Mouse (Mus musculus): ENCODE measurements at regions not wholly inside any gene's neighbourhood (a gene's known extent, or its start where the extent isn't known, plus 50 kb on each side); places are given as distances from the start of the nearest gene placed in this dataset.

DNA sequence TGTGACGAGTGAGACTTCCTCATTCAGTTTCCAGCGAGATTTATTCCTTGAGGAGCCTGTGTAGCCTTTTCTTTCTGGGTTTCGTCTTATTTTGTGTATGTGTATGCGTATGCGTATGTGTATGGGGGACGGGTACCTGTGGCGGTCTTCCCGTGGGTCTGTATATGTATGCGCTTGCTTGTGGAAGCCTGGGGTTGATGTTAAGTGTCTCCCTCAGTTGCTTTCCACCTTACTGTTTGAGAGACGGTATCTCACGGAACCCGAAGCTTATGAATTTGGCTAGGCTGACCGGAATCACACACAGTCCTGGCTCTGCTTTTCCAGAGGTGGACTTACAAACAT lies 87.1 kb downstream of the Ankrd50 start:
- no peak for DNase-seq (ENCODE audit: low spot score)

DNA sequence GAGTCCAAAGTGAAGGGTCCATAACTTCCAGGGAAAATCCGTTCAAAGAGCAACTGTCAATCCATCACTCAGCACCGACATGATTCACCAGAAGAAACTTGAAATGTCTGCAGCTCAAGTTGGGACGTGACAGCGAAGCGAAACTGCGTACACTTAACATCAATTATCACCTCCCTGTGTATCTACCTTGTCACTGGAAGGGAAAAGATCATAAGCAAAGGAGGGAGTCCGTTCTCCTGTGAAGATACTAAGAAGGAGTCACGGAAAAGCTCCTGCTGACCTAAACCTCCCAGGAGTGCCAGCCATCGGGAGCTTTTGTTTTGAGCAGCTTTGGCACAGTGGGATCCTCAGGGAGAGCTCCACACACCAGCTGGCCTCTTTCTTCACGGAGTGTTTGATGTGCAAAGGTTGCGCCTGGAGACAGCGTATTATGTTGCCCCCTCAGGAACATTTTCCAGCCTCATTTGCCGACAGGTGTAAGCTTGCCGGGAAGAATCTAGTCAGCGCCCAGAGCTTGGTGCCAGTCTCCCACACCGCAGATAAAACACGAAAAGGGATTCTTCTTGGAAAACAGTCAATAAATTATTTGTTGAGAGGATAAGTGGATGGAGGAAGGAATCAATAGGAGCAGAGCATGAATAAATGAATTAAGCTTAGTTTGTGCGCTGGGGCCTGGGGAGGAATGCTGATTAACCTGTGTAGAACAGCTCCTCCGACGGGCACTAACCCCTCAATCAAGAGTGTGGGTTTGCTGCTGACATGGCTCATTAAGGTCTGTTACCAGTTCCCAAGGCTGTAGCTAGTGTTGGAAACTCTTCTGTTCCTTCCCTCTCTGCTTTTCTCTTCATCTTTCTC lies 87.7 kb downstream of the Ankrd50 start:
- no peak for DNase-seq (ENCODE audit: low spot score)

DNA sequence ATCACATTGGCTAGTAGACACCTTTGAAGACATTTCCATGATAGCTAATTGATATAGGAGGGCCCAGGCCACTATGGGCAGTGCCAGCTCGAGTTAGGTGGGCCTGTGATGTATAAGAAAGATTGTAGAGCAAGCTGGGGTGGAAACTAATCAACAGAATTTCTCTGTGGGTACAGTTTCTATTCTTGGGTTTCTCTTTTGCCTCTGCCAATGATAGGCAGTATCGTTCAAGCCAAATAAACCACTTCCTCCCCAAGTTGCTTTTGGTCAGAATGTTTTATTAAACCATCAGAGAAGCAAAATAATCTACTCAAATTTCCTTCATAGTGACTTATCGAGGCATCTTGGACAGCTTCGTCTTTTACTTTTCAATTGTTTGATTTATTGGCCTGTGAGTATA lies 90.3 kb downstream of the Ankrd50 start:
- no peak for DNase-seq (ENCODE audit: low spot score)

DNA sequence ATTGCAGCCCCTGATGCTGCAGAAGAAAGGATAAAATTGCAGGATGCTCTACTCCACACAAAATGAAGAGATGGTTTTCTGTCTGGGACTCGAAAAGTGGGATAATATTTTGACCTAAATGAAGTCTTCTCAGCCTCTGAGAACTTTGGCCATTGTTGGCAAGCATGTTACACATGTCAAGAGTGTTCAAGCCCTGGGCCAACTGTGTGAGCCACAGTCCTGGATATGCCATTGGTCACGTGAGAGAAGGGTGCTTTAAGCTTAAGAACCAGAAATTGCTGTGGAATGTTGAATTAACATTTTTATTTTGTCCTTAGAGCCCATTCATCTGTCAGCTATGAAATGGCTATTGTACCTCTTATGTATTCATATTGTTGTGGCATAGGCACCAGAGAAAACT lies 95.0 kb downstream of the Ankrd50 start:
- DNase-seq (ENCODE audit: low spot score): no peak

DNA sequence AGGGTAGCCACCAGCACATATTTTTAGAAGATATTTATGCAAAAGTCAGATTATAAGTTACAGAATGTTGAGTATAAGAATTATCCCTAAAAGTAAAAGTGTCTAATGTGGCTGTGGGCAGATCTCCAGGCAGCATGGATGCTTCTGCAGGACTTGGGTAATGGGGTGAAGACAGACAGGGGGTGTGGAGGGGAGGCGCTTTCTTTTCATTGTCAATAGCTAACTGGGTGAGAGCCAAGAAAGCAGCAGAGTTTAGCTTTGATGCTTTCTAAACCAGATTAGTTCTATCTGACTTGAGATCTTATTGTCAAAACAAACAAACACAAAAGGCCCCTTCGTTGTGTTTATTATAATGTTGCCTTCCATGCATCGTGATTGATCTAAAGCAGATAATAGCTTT lies 95.7 kb downstream of the Ankrd50 start:
- DNase-seq (ENCODE audit: low spot score): no peak

DNA sequence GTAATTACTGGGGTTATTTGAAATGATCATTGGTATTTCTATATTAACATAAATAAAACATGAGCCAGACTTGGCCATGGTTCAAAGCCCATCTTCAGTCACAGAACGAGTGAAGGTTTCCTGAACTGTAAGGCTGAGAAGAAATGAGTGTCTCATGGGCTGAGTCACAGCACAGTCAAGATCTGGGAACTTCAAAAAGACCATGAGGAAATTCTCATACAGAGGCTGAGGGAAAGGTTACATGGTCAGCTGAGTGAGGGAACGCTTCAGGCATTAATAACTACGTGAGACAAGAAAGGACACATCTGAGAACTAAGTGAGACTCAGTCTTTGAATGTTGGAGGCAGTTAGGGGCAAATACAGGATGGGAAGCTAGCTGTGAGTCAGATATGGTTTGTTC lies 101.9 kb downstream of the Ankrd50 start:
- no peak for DNase-seq (ENCODE audit: low spot score)

DNA sequence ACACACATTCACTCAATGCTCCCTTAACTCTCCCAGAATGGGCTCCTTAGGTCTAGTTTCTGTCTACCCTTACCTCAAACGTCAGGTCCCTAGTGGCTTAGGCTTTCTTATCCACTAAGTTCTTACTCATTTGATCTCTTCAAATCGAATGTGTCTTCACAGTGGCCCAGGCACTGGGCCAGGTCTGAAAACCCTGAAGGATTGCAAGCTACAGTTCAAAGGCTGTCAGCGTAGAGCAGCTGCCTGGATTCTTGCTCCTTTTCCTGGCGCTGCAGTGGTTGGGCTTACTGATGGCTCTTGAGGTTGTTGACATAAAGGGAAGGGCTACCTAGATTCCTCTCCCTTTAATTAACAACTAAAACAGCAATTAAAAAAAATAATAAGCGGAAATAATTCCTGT lies 103.0 kb downstream of the Ankrd50 start:
- DNase-seq (ENCODE audit: low spot score): no peak

DNA sequence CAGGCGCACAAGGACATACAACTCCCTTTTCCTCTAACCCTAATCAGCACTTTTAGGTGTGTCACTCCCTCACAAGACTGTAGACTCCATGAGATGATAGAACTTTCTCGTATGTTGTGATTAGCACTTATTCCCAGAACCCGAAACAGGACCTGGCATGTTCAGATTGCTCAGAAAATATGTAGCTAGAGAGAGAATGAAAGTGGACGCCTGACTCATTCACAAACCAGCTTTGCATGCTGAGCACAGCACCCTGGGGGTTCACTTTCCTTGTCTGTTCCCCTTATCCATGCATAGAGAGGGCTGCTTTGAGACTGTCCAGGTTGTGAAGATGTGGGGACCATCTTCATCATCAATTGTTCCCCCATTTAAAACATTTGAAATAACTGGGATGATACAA lies 111.0 kb downstream of the Ankrd50 start:
- no peak for DNase-seq (ENCODE audit: low spot score)

DNA sequence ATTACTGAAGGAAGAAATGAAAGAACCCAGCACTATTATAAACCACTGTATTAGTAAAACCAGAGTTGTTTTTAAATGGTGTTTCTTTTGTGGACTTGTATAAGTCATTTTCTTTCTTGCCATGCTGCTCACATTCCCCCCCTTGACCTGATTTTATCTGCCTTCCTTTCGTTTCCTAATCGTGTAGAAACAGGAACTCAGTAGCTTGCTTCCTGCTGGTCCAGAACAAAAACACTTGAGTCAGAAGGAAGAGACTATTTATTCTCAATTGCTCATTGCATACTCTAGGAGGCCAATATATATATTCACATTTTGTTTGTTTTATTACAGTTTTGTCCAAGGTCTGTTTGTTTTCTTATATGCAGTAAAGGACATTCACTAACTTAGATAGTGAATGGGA lies 112.9 kb downstream of the Ankrd50 start:
- DNase-seq (ENCODE audit: low spot score): no peak

DNA sequence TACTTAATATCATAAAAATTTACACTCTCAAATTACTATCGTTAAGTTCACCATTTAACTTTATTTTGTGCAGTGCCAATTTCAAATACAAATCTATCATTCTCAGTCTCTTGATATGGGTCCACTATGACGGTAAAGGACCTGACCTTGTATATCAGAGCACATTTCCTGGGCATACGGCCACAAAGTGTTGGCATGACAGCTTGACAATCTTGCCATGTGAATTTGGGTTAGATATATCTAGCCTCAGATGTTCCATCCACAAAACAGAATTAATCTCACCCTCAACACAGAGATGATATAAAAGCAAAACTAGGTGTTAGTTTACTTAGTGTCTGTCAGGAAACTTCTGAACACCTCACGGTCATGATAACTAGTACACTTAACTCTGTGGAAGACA lies 120.8 kb downstream of the Ankrd50 start:
- no peak for DNase-seq (ENCODE audit: low spot score)

DNA sequence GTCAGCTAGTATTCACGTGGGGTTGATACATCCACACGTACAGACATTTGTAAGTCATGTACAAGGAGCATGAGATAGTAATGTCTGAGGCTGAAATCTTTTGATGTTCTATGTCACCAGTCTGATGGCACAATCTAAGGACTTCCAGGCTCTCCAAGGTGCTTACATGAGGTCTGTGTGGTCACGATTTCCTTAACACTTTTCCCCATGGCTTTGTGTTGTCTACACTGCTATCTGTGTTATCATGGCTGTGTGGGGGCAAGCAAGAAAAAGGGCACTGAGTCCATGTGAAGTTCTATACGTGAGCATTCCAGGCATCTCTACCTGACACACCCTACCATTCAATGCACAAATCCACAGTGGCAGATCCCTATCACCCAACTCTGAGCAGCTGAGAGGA lies 123.2 kb downstream of the Ankrd50 start:
- no peak for DNase-seq (ENCODE audit: low spot score)

DNA sequence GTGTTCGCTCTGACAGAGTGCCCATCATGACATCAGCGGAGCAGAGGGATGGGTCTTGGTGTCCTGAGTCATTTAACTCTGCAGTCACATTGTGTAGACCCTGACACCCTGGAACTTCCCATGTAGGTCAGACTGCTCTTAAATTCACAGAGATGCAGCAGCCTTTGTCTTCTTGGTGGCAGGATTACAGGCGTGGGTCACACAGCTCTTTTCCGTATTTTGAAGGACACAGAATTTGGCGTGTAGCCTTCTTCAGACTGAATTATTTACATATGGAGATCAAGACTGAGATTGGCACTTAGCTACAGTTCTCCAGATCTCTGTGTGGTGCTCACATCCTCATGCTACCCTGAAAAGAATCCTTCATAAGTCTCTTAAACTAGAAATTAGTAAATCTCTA lies 123.7 kb downstream of the Ankrd50 start:
- DNase-seq (ENCODE audit: low spot score): no peak

DNA sequence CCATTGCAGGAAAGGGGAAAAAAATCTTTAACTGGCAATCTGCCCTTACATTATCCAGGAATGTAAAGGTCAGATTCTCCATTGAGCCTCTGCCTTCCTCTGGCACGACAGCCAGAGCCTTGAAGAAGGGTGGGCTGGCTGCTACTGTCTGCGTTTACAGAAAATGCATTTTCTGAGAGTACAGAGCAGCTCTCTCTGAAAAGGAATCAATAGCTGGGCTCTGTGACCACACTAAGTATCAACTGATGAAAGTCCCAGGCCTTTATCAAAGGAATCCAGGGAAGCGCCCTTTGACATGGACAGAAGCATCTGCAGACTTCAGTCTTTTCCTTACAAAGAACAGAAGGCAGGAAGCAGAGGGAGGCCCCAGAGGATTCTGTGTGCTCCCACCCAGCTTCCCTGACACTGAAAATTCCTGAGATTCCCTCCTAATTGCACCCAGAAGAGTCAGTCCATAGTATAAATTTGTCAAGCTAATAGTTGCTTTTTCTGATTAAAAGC lies 124.2 kb downstream of the Ankrd50 start:
- no peak for DNase-seq (ENCODE audit: low spot score)

DNA sequence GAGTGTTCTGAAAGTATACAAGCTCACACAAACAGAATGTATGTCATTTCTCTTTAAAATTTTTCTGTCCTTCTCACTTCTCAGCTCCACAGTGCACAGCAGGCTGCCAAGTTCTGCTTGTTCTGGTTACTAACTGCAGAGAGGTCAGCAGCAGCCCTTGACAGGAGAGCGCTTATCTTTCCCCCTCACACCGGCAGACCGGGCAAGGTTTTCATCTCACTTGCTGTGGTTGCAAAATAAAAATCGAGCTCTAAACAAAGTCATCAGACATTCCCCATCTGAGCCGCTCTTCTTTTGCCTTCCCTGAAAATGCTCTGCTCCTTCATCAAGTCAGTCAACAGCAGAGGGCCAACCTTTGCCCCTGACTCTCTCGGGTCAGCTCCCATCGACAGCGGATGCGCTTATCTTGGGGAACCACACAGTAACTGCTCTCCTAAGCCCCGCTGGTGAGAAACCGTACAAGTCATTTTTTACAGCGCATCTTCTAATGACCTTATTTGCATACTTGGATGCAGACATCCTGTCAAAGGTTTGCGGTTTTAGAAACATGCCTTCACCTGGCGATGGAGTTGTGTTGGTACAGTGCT lies 126.6 kb downstream of the Ankrd50 start:
- no peak for DNase-seq (ENCODE audit: low spot score)

DNA sequence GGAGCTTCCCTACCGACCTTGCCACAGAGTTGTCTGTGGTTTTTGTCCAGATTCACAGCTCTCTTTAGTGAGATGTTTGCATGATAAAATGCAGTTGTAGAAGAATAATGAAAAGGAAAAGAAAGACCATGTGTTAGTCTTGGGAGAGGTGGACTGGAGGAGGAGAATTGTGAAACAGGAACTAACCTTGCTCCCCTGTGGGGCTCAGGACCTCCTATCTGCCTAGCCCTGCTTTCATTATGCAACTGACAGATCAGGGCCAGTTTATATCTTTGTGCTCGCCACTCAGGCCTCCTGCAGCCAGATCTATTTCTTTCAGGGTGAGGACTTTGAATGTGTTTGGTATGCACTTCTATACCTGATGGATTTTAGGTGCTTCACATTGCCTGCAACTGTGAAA lies 140.4 kb downstream of the Ankrd50 start:
- no peak for DNase-seq (ENCODE audit: low spot score)

DNA sequence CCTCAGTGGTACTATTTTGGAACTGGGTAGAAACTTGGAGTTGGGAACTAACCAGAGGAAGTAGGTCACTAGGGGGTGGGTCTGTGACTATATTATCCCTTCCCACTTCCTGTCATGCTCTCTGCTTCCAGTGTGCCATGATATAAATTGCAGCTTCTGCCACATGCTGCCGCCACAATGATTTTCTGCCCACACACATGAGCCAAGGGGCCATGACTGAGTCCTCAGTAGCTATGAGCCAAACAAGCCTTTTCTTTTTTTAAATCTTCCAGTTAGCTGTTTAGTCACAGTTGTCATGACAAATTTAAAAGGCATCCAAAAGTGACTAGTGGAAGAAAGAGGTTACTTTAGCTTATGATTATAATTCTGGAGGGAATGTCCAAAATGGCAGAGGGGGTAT lies 143.0 kb downstream of the Ankrd50 start:
- no peak for DNase-seq (ENCODE audit: low spot score)

DNA sequence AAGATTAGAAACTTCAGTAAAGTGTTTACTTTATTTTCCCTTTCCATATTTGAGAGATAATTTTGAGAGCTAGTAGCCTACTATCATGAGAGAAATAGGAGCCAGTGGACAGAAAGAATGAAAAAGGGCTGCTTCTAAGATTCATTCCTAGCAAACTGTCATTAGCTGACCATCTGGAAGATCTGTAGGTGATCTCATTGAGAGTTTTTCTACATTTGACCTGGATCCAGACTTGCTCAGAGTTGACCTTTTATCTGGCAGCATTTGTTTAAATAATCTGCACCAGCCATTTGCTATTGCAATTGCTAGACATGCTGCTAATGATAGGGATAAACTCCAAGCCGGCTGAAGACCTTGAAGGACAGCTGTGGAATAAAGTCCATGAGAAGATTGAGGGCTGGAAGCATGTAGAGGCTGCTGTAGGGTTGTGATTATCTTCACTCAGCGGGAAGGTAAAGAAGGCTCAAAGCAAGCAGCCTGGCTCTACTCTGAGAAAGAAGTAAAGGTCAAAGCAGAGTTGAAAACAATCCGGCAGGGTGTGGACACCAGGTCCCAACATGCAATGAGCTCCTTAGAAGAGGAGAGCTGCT lies 151.2 kb downstream of the Ankrd50 start:
- no peak for DNase-seq (ENCODE audit: low spot score)

DNA sequence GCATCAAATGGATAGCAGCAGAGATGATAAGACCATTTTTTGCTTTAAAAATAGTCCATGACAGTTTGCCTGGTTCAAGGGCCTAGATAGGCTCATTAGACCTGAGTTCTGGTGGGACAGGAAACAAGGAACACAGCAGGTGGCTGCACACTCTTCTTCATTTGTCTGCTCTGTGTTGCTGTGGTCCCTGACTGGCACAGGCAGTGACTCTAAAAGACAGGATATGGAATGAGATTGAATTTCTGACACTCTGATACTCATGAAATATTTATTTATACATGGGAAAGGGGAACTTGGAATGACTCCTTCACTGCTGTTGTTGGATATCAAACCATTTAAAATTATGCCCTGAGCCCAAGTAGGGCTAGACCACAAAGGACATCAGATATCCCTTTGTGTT lies 153.5 kb downstream of the Ankrd50 start:
- DNase-seq (ENCODE audit: low spot score): no peak

DNA sequence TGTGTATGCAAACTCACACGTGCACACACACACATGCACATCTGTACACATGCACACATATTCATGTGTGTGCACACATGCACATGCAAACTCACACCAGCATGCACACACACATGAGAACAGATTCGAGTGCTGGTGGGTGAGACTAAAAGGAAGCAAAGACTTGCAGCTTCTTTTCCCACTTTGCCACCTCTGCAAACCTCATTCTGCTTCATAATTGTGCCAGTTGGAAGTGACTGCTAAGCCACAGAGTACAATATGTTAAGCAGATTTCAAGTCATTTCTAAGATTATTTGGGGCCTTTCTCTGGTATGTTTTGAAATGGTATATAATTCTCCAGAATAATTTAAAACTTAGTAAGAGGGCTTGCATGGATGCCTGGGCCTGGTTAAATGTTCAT lies 157.4 kb downstream of the Ankrd50 start:
- DNase-seq (ENCODE audit: low spot score): no peak

DNA sequence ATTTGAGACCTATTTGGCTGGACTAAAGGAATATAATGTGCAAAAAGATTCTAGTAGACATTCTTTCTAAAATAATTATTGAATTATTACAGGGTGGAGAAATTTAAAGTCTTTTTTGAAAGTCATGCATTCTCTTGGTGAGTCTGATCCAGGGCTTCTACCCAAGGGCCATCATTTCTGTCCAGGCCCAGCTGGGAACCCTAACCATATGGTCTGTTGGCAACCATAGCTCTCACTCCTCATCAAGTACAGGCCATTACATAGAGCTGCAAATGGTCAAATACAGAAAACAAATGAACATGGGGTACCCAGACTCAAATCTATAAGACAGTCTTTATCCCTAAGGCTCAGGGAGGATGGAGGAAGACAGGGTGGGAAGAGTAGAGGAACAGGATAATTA lies 158.4 kb downstream of the Ankrd50 start:
- no peak for DNase-seq (ENCODE audit: low spot score)

DNA sequence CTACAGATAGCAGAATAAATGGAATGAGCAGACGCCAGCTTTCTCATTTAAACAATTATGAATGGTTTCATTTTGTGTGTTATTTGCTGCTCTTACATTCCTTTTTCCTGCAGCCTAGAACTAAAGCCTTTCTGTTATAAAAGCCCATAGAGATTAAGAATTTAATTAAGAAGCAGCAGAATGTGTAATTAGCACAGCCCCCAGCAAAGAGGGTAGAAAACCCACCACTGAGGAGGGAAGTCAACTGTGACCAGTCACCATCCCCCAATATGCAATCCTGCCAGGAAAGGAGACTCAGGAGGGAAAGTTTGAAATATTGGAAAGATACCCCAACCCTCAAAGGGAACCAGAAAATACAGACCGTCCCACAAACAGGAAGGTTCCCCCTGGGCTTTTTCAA lies 160.0 kb downstream of the Ankrd50 start:
- no peak for DNase-seq (ENCODE audit: low spot score)

DNA sequence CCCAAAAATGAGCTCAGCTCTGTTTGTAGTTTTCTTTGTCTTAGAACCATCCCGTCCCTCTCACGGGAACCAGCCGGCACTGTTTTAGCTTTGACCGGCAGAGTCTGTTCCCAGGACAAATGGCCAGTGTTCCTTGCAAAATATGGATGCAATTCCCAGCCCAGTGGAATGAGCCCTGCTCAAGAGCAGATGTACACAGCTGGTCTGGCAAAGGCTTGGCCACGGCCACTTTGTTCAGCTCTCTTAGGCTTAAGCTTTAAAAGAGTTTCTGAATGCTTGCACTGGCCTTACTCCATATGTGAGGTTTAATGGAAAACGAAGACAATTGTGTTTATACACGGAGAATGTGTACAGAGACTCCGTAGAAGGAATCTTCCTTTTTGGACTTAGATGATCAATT lies 162.2 kb downstream of the Ankrd50 start:
- no peak for DNase-seq (ENCODE audit: low spot score)

DNA sequence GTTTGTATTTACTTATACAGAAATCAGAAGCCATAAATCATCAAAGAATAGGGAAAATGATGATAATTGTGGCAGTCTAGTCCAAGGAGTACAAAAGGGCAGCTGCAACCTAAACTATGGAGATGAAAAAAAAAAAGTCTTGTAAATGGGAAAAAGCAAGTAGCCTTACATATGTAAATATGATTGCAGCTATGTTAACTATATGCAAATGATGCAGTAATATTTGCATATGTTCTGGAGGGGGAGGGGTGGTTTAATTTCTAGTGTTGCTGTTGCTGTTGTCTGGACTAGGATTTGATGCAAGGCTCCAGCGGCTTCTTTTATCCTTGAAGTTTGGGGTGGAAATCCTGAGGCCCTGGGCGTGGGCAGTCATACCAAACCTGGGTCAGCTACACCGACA lies 163.0 kb downstream of the Ankrd50 start:
- no peak for DNase-seq (ENCODE audit: low spot score)

DNA sequence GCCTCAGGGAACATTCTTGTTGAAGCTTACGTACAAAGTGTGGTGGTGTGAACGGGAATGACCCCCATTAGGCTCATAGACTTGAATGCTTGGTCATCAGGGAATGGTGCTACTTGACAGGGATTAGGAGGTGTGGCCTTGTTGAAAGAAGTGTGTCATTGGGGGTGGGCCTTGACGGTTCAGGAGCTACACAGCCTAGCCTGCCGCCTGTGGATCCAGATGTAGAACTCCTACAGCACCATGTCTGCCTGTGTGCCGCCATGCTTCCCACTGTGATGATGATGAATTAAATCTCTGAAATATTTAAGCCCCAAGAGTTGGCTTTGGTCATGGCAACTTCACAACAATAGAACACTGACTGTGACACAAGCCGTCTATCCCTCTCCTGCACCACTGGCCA lies 163.6 kb downstream of the Ankrd50 start:
- no peak for DNase-seq (ENCODE audit: low spot score)
